Mouse (Mus musculus) olfactory bulb, adult 2 months (tissue): Measurements from ENCODE around the gene Zfp687.

Source experiments
- CTCF ChIP-seq: fragments of 200-500 bp; IDR thresholded peaks from 2 replicates; pipeline ENCODE4 v1.5.1; 2012; ENCODE audit warnings: low read depth, mild to moderate bottlenecking, low read length, moderate library complexity; ENCODE audit not compliant: insufficient read depth
- POLR2A ChIP-seq: fragments of 200-500 bp; IDR thresholded peaks from 2 replicates; pipeline ENCODE4 v1.6.1; 2012; ENCODE audit warnings: mild to moderate bottlenecking, low read depth, low read length, moderate library complexity; ENCODE audit not compliant: insufficient read depth

DNA sequence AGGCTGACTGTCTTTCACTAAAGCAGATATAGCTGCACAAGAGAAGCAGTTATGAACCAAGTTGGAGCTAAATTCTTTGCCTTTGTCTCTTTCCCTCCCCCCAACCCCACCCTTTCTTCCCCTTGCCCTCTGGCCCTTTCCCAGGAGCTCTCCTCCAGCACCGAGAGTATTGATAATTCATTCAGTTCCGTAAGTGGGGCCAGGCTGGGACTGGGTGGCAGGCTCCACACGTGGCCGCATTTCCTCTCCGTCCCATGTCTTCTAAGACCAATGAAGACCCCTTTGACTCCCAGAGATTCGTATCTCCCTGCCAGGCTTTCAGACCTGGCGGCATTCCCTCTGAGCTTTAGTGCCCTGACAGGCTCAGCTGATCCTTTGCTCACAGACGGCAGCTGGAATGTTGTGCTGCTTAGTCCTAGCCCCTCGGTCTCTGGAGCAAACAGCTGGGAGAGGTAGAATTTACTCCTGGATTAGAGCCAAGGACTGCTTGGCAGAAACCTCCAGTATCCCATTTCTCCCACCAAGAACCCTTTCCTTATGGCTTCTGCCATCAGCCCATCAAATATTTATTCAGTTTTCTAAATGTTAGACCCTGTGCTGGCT is 26.0 kb downstream of the Zfp687 start:
- no peak for TF ChIP-seq CTCF
- no peak for TF ChIP-seq POLR2A
